Mouse (Mus musculus) urinary bladder, adult 18-20 months (tissue): Measurements from ENCODE around the gene Mecom.

Experiments
- DNase-seq, 2 experiments: peaks; one replicate each; pipeline ENCODE4 v3.0.0; 2022; ENCODE audit warnings: low spot score in 2 of 2, mixed read lengths in 2 of 2

The Mecom gene

GRCm38 (mm10) chr3:30207431-30207830 lies 340.4 kb downstream of the Mecom start:
- no peak for DNase-seq

GRCm38 (mm10) chr3:30206123-30206522 lies 341.7 kb downstream of the Mecom start:
- DNase-seq, result no peak

- DNase-seq, result peak in 1 of 2 experiments; percentile 24
These were observed 344.0 kb downstream of the Mecom start for GRCm38 (mm10) chr3:30203764-30204163.

GRCm38 (mm10) chr3:30198854-30199253 lies 349.0 kb downstream of the Mecom start:
- DNase-seq, result no peak

GRCm38 (mm10) chr3:30198227-30198626 lies 349.6 kb downstream of the Mecom start:
- no peak for DNase-seq

GRCm38 (mm10) chr3:30195186-30195585 lies 352.6 kb downstream of the Mecom start:
- DNase-seq, result no peak

GRCm38 (mm10) chr3:30192294-30193007 lies 355.4 kb downstream of the Mecom start:
- DNase-seq, result peak; percentile 53

GRCm38 (mm10) chr3:30189325-30189724 lies 358.5 kb downstream of the Mecom start:
- no peak for DNase-seq

GRCm38 (mm10) chr3:30187812-30188469 lies 359.9 kb downstream of the Mecom start:
- DNase-seq, result no peak

GRCm38 (mm10) chr3:30181807-30182481 lies 365.9 kb downstream of the Mecom start:
- no peak for DNase-seq

GRCm38 (mm10) chr3:30176615-30177014 lies 371.2 kb downstream of the Mecom start:
- no peak for DNase-seq

- DNase-seq, result no peak
These were observed 374.0 kb downstream of the Mecom start for GRCm38 (mm10) chr3:30173812-30174211.

GRCm38 (mm10) chr3:30168396-30169186 lies 379.2 kb downstream of the Mecom start:
- DNase-seq, result no peak

- no peak for DNase-seq
These were observed 380.8 kb downstream of the Mecom start for GRCm38 (mm10) chr3:30167027-30167426.

GRCm38 (mm10) chr3:30164834-30165233 lies 383.0 kb downstream of the Mecom start:
- no peak for DNase-seq

GRCm38 (mm10) chr3:30163390-30163789 lies 384.4 kb downstream of the Mecom start:
- DNase-seq, result no peak

GRCm38 (mm10) chr3:30160961-30161670 lies 386.7 kb downstream of the Mecom start:
- DNase-seq, result peak in 1 of 2 experiments; percentile 32

GRCm38 (mm10) chr3:30160346-30160745 lies 387.5 kb downstream of the Mecom start:
- DNase-seq, result no peak

GRCm38 (mm10) chr3:30157128-30157670 lies 390.6 kb downstream of the Mecom start:
- no peak for DNase-seq

- DNase-seq, result no peak
These were observed 393.4 kb downstream of the Mecom start for GRCm38 (mm10) chr3:30154390-30154789.

GRCm38 (mm10) chr3:30153923-30154331 lies 393.9 kb downstream of the Mecom start:
- DNase-seq, result no peak
